Mouse (Mus musculus): ENCODE measurements at regions not wholly inside any gene's neighbourhood (a gene's known extent, or its start where the extent isn't known, plus 50 kb on each side); places are given as distances from the start of the nearest gene placed in this dataset.

GRCm38 (mm10) chr5:16489803-16490202 is 63.5 kb upstream of the Hgf start:
- H3K27me3 ChIP-seq (ENCODE audit: control insufficient read depth, insufficient read depth, low read length), result no peaks in the 10 kb centered on the region
- H3K4me1 ChIP-seq (replicated peaks; ENCODE audit: control insufficient read depth, insufficient read depth, low read length), result no peaks in the 10 kb centered on the region
- DNase-seq, result no peak
- no peaks in the 10 kb centered on the region for H3K36me3 ChIP-seq (ENCODE audit: control insufficient read depth, insufficient read depth, low read length)
- no peak overlapping the region for H3K27ac ChIP-seq (ENCODE audit: control insufficient read depth, insufficient read depth, low read length)
- no peak for TF ChIP-seq CTCF (IDR thresholded peaks at IDR 0.05; ENCODE audit: borderline replicate concordance, control insufficient read depth, extremely low read depth, insufficient read depth, low read length, poor library complexity)
- TF ChIP-seq POLR2A (IDR thresholded peaks at IDR 0.05; ENCODE audit: control insufficient read depth, extremely low read depth, insufficient read depth, low read length, poor library complexity), result no peak
- no peak overlapping the region for H3K4me3 ChIP-seq (ENCODE audit: control insufficient read depth, insufficient read depth, low read length)

- Histone ChIP-seq H3K36me3 (ENCODE audit: control insufficient read depth, insufficient read depth, low read length) (no peaks in the 10 kb centered on the region), H3K27me3 (ENCODE audit: control insufficient read depth, insufficient read depth, low read length) (no peaks in the 10 kb centered on the region), H3K4me1 (replicated peaks; ENCODE audit: control insufficient read depth, insufficient read depth, low read length) (no peaks in the 10 kb centered on the region), H3K27ac (ENCODE audit: control insufficient read depth, insufficient read depth, low read length) (no peak overlapping the region), H3K4me3 (ENCODE audit: control insufficient read depth, insufficient read depth, low read length) (no peak overlapping the region)
- WGBS, result 93% methylated on average over 7 of the region's 7 CpGs
- no peak for TF ChIP-seq POLR2A (IDR thresholded peaks at IDR 0.05; ENCODE audit: control insufficient read depth, extremely low read depth, insufficient read depth, low read length, poor library complexity)
- TF ChIP-seq CTCF (IDR thresholded peaks at IDR 0.05; ENCODE audit: borderline replicate concordance, control insufficient read depth, extremely low read depth, insufficient read depth, low read length, poor library complexity), result no peak
- DNase-seq, result no peak
Measured at GRCm38 (mm10) chr5:16499891-16500290, 53.4 kb upstream of the Hgf start.

All from thymus, adult 2 months (tissue).